Mouse (Mus musculus) midbrain, embryonic 10.5 days (tissue): ENCODE data around the gene Spata25. TPM values are rescaled to one million over a fixed set of nuclear protein-coding genes. Genes with fewer than 3 reads are reported as not detected.
"Not testable (repeated sequence)": the region's sequence is repeated elsewhere in the genome, so short reads cannot be mapped to it uniquely, and the experiment has no call there.

ENCODE experiments used
- DNase-seq: peaks from one replicate; pipeline ENCODE4 v3.0.0-alpha.2; 2017; ENCODE audit warnings: low spot score
- H3K27ac ChIP-seq: fragments of 300-500 bp; sonication (generic); replicated peaks from 2 replicates; pipeline ENCODE4 v1.5.1; 2016; ENCODE audit warnings: mild to moderate bottlenecking
- H3K27me3 ChIP-seq: fragments of 300-500 bp; sonication (generic); 2 replicates; pipeline ENCODE4 v1.6.1; 2016; ENCODE audit warnings: low read depth, mild to moderate bottlenecking; ENCODE audit not compliant: poor library complexity, severe bottlenecking
- H3K36me3 ChIP-seq: fragments of 300-500 bp; sonication (generic); 2 replicates; pipeline ENCODE4 v1.6.1; 2016; ENCODE audit warnings: mild to moderate bottlenecking, moderate library complexity
- H3K4me1 ChIP-seq: fragments of 300-500 bp; sonication (generic); 2 replicates; pipeline ENCODE4 v1.6.1; 2016
- H3K4me3 ChIP-seq: fragments of 300-500 bp; sonication (generic); 2 replicates; pipeline ENCODE4 v1.5.1; 2016; ENCODE audit warnings: mild to moderate bottlenecking, moderate library complexity
- H3K9me3 ChIP-seq: fragments of 300-500 bp; sonication (generic); replicated peaks from 2 replicates; pipeline ENCODE4 v1.6.1; 2016; ENCODE audit warnings: mild to moderate bottlenecking
- WGBS: fragments of 180-500 bp; shearing (Covaris S2); methylation state at CpG from one replicate; pipeline ENCODE4 v1.1.7; 2016; 5-methylcytosine and 5-hydroxymethylcytosine counted together
- polyA plus RNA-seq: library from polyadenylated mRNA; unstranded; fragments of >200 nt; fragmentation: Nextera tagmentation; extraction: Ambion mirVana; gene quantifications from 2 replicates; pipeline ENCODE4 v1.2.1, GENCODE M21; 2016

Spata25 gene
- polyA plus RNA-seq, 1 experiment from 2014 or later: not detected

DNA sequence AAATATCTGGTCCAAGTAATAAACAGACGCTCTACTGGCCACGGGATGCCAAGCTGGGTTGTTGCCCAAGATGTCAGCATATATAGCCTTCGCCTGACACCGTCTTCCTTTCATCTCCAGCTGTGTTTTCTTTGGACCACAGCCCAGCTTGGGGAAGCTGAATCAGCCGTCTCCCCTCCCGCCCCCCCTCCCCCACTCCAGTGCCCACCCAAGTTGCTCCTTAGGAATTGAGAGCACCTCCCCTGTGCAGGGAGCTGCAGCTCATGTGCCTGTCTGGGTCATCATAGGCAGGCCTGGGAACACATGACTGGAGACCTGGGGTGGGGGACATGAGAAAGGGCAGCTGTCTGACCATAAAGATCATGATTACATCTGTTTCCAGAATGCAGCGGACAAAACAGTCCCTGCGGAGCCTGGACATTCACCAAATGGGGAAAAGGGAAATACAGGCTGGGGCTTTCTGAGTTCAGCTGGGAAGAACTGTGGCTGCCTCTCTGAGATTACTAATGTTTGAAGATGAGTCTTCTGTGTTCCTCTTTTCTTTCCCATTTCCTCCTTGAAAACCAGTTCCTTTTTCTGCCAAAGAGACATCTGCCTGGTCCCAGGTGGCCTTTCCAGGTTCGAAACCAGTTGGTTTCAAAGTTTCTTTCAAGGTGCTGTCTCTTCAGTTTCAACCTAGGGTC lies 34.0 kb upstream of the Spata25 start:
- peak; percentile 51 for DNase-seq
- H3K27ac ChIP-seq: no peak overlapping the region
- H3K9me3 ChIP-seq: 0 out of 2 replicates have a peak, but pooled peaks cover 2% of the 10 kb centered on the region
- WGBS: 68% methylated on average over 9 of the region's 9 CpGs
- peaks cover 27% of the 10 kb centered on the region for H3K27me3 ChIP-seq
- no peaks in the 10 kb centered on the region for H3K36me3 ChIP-seq
- H3K4me1 ChIP-seq: peaks cover 34% of the 10 kb centered on the region
- H3K4me3 ChIP-seq: no peak overlapping the region

GRCm38 (mm10) chr2:164861094-164861493 lies 32.8 kb upstream of the Spata25 start:
- Histone ChIP-seq H3K9me3 (no peaks in the 10 kb centered on the region), H3K27me3 (peaks cover 39% of the 10 kb centered on the region), H3K4me3 (no peak overlapping the region), H3K36me3 (no peaks in the 10 kb centered on the region), H3K4me1 (peaks cover 42% of the 10 kb centered on the region), H3K27ac (no peak overlapping the region)
- WGBS: 82% methylated on average over 4 of the region's 4 CpGs
- no peak for DNase-seq

- Histone ChIP-seq H3K27me3 (peaks cover 49% of the 10 kb centered on the region), H3K4me3 (no peak overlapping the region), H3K27ac (no peak overlapping the region), H3K36me3 (no peaks in the 10 kb centered on the region), H3K9me3 (no peaks in the 10 kb centered on the region), H3K4me1 (peaks cover 55% of the 10 kb centered on the region)
- DNase-seq: no peak
- 67% methylated on average over 9 of the region's 9 CpGs for WGBS
Observed at GRCm38 (mm10) chr2:164859640-164860432, 31.5 kb upstream of the Spata25 start.

DNA sequence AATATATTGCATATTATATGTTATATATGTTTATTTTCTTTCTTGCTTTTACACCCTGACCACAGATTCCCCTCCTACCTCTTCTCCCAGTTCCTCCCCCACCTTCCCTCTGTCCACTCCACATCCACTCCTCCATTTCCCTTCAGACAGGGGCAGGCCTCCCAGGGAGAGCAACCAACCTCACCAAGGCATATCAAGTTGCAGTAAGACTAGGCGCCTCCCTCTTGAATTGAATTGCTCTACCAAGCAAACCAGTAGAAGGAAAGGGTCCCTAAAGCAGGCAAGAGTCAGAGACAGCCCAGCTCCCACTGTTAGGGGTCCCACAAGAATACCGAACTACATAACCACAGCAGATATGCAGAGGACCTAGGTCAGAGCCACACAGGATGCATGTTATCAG lies 30.8 kb upstream of the Spata25 start:
- H3K27ac ChIP-seq: no peak overlapping the region
- DNase-seq: no peak
- H3K27me3 ChIP-seq: peaks cover 51% of the 10 kb centered on the region
- H3K4me3 ChIP-seq: no peak overlapping the region
- H3K36me3 ChIP-seq: peaks cover 5% of the 10 kb centered on the region
- 59% methylated on average over 2 of the region's 2 CpGs for WGBS
- no peaks in the 10 kb centered on the region for H3K9me3 ChIP-seq
- H3K4me1 ChIP-seq: peaks cover 57% of the 10 kb centered on the region

DNA sequence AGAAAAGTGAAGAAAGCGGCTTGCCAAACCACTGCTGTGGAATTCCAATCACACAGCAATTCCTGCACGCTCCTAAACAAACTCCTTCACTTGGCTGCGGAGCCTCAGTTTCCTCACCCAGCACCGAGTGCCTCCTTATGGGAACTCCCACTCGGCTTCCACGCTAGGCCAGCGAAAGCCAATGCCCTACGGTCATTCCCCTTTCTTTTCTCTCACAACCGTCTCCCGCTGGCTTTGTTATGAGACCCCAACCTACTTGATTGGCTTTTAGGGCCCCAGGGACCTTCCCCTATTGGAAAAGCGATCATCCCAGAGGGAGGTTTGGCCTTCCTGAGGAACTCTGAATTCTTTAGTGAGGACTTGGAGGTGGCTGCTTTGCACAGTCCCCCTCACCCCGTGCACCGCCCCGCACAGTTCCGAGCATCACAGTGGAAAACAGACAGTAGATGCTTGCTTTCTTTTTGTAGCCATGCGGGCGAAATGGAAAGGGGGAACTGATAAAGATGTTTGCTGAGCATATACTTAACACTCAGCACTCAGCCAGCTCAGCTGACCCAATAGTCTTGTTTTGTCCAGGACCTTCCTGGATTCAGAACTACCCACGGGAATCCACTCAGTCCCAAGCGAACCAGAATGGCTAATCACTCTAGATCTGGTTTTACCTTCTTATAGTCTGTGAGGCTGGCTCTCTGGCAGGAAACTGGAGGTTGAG lies 29.7 kb upstream of the Spata25 start:
- peaks cover 51% of the 10 kb centered on the region for H3K27me3 ChIP-seq
- H3K27ac ChIP-seq: peak overlapping the region; percentile 85
- H3K4me1 ChIP-seq: peaks cover 57% of the 10 kb centered on the region

DNA sequence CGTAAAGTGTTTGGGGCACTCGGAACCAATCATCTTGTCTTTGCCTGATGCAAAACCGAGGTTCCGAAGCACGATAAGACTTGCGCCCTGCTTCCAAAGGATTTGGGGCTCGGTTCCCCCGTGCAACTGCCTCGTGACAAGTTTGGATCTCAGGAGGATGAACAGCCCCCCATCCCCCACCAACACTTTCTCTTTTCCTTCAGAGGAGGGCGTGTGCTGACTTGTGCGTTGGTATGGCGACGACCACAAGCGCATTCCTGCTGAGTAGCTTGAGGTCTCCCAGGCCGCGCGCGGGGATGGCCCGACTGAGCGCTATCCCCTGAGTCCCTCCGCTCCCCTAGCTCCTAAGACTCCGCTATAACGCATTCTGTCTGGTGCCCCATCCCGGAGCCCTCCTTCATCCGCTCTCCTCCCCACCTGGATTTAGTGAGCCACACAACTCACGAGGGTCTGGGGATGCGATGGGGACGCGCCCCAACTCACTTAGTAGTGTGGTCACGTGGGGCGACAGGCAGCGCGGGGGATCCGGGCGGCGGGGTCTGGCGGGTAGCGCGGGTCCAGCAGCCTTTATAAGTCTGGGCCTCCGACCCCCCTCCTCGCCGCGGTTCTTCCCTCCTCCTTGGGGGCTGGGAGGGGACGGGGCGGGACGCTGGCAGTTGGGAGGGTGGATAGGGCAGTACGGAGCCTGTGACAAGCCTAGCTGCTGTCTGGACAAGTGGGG lies 28.9 kb upstream of the Spata25 start, which contains the start of gene Pltp:
TSS of gene Pltp (minus strand) at position 611 of the 721 bp plus-strand sequence.
- H3K27ac ChIP-seq: peak within 1 kb of the TSS; percentile 85
- H3K4me1 ChIP-seq: peaks cover 51% of the 10 kb centered on the region
- peak within 1 kb of the TSS; percentile 75 for H3K4me3 ChIP-seq
- H3K27me3 ChIP-seq: peaks cover 51% of the 10 kb centered on the region
- H3K36me3 ChIP-seq: peaks cover 24% of the 10 kb centered on the region
- DNase-seq: peak; percentile 88
- no peaks in the 10 kb centered on the region for H3K9me3 ChIP-seq
- WGBS: under 1% methylated on average over 47 of the region's 47 CpGs

More for the DNA sequence above, 29.7 kb upstream of the Spata25 start:
- H3K36me3 ChIP-seq: peaks cover 16% of the 10 kb centered on the region
- no peaks in the 10 kb centered on the region for H3K9me3 ChIP-seq
- H3K4me3 ChIP-seq: peak overlapping the region; percentile 75
- WGBS: 2% methylated on average over 19 of the region's 19 CpGs
- DNase-seq: no peak

- Histone ChIP-seq H3K4me3 (peak overlapping the region; percentile 75), H3K27me3 (peaks cover 51% of the 10 kb centered on the region), H3K36me3 (peaks cover 31% of the 10 kb centered on the region), H3K4me1 (peaks cover 45% of the 10 kb centered on the region), H3K9me3 (no peaks in the 10 kb centered on the region), H3K27ac (peak overlapping the region; percentile 85)
- peak; percentile 47 for DNase-seq
- 1% methylated on average over 42 of the region's 42 CpGs for WGBS
Observed at GRCm38 (mm10) chr2:164856309-164857100, 28.2 kb upstream of the Spata25 start.

- peaks cover 41% of the 10 kb centered on the region for H3K36me3 ChIP-seq
- WGBS: 79% methylated on average over 5 of the region's 5 CpGs
- H3K4me3 ChIP-seq: peak overlapping the region; percentile 75; the same call in 1 of the 2 replicates
- peaks cover 51% of the 10 kb centered on the region for H3K27me3 ChIP-seq
- peaks cover 45% of the 10 kb centered on the region for H3K4me1 ChIP-seq
- H3K27ac ChIP-seq, DNase-seq, H3K9me3 ChIP-seq: not testable (repeated sequence)
Observed at GRCm38 (mm10) chr2:164855572-164855971, 27.2 kb upstream of the Spata25 start.

- H3K9me3 ChIP-seq: 0 out of 2 replicates have a peak, but pooled peaks cover 3% of the 10 kb centered on the region
- no peak overlapping the region for H3K4me3 ChIP-seq
- DNase-seq: no peak
- peaks cover 5% of the 10 kb centered on the region for H3K4me1 ChIP-seq
- peaks cover 4% of the 10 kb centered on the region; the same call in 1 of the 2 replicates for H3K27me3 ChIP-seq
- 89% methylated on average over 8 of the region's 8 CpGs for WGBS
- H3K36me3 ChIP-seq: peaks cover 77% of the 10 kb centered on the region
- no peak overlapping the region for H3K27ac ChIP-seq
Observed at GRCm38 (mm10) chr2:164850061-164850460, 21.7 kb upstream of the Spata25 start.

DNA sequence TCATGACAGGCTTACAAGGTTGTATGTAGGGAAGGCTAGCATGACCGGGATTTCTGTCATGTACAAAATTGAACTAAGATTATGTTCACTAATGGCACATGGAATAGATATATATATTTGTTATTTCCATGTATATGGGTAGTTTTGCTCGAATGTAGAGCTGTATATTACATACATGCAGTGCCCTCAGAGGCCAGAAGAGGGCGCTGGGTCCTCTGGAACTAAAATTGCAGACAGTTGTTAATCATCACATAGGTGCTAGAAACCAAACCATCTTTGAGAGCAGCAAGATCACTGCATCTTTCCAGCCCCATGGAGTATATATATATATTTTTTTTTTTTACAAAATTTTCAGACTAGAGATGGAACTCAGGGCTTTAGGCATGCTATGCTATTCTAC lies 17.4 kb upstream of the Spata25 start:
- Histone ChIP-seq H3K27ac (no peak overlapping the region), H3K36me3 (peaks cover 63% of the 10 kb centered on the region)
- 55% methylated on average over 3 of the region's 3 CpGs for WGBS

DNA sequence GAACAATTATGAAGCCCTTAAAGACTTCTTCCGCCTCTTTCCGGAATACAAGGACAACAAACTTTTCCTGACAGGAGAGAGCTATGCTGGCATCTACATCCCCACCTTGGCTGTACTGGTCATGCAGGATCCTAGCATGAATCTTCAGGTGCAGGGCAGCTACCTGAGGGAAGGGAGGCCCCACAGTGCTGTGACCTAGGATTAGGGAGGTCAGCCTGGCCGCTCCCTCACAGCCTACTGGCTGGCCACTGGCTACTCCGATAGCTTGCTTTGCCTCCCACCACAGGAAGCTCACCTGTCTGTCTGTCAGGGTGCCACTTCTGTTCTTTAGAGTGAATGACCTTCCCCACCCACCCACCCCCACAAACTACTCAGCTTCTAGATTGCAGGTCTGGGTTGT lies 6.8 kb upstream of the Spata25 start:
- no peaks in the 10 kb centered on the region for H3K9me3 ChIP-seq
- H3K27me3 ChIP-seq: no peaks in the 10 kb centered on the region
- 93% methylated on average over 4 of the region's 4 CpGs for WGBS
- peak overlapping the region; percentile 84; the same call in 1 of the 2 replicates for H3K4me3 ChIP-seq
- peaks cover 48% of the 10 kb centered on the region for H3K36me3 ChIP-seq
- H3K27ac ChIP-seq: no peak overlapping the region
- peaks cover 28% of the 10 kb centered on the region for H3K4me1 ChIP-seq
- DNase-seq: no peak

More for the DNA sequence above, 17.4 kb upstream of the Spata25 start:
- no peak for DNase-seq
- H3K4me1 ChIP-seq: no peaks in the 10 kb centered on the region
- H3K4me3 ChIP-seq: no peak overlapping the region
- no peaks in the 10 kb centered on the region for H3K27me3 ChIP-seq
- 0 out of 2 replicates have a peak, but pooled peaks cover 3% of the 10 kb centered on the region for H3K9me3 ChIP-seq
